Mouse (Mus musculus) G1E (cell line): ENCODE measurements around the gene Car10.

Experiments used
- CTCF ChIP-seq: IDR thresholded peaks from 2 replicates; pipeline ENCODE4 v1.5.1; 2012; ENCODE audit warnings: low read depth, low read length, inconsistent platforms, mixed read lengths
- GATA1 ChIP-seq: IDR thresholded peaks from 2 replicates; pipeline ENCODE4 v1.6.1; 2012; ENCODE audit warnings: borderline replicate concordance, low read length, inconsistent platforms, mixed read lengths
- GATA2 ChIP-seq: IDR thresholded peaks from 2 replicates; pipeline ENCODE4 v1.6.1; 2012; ENCODE audit warnings: low read depth, low read length, inconsistent platforms, borderline replicate concordance
- POLR2AphosphoS5 ChIP-seq: IDR thresholded peaks from 2 replicates; pipeline ENCODE4 v1.6.1; 2012; ENCODE audit warnings: low read depth, low read length, inconsistent platforms; ENCODE audit not compliant: insufficient replicate concordance
- TAL1 ChIP-seq: conservative IDR thresholded peaks from 2 replicates; pipeline ENCODE4 v1.6.1; 2012; ENCODE audit warnings: low read depth, low read length, inconsistent platforms, mixed read lengths

GRCm38 (mm10) chr11:93599755-93600154, 501.9 kb downstream of the Car10 start:
- TF ChIP-seq CTCF (no peak), GATA1 (no peak), POLR2AphosphoS5 (no peak), TAL1 (no peak), GATA2 (no peak)
